Mouse (Mus musculus): ENCODE measurements at regions not wholly inside any gene's neighbourhood (a gene's known extent, or its start where the extent isn't known, plus 50 kb on each side); places are given as distances from the start of the nearest gene placed in this dataset.

DNA sequence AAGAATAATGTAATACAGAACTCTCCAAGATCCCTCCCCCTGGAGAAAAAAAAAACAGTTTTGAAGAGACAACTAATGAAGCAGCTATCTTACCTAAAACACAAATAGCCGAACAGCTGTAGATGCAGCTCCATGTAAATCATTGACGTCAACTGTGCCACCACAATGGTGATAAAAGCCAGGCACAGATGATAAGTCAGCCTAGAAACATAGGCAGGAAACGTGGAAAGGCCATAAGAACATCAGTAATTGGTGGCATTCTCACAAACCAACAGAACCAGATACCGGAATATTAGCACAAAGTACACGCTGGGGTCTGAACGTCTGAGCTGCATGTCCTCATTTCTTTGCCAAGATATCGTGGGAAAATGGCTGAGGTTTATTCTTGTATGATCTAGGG is 51.2 kb upstream of the Gm45716 start:
- DNase-seq (ENCODE audit: low spot score in 2 of 2), result no peak

Data from left cerebral cortex, adult 9 months (tissue).